Mouse (Mus musculus) ES-Bruce4 (cell line): ENCODE data around the gene Erp29.

ENCODE experiments used
- CTCF ChIP-seq: IDR thresholded peaks from one replicate; pipeline ENCODE4 v1.8.1; 2011; ENCODE audit warnings: low read depth, low read length
- EP300 ChIP-seq: IDR thresholded peaks from 2 replicates; pipeline ENCODE4 v1.6.1; 2011; ENCODE audit warnings: low read depth, low read length; ENCODE audit not compliant: insufficient read depth
- POLR2A ChIP-seq: IDR thresholded peaks from one replicate; pipeline ENCODE4 v1.8.1; 2011; ENCODE audit warnings: low read length; ENCODE audit not compliant: insufficient read depth

DNA sequence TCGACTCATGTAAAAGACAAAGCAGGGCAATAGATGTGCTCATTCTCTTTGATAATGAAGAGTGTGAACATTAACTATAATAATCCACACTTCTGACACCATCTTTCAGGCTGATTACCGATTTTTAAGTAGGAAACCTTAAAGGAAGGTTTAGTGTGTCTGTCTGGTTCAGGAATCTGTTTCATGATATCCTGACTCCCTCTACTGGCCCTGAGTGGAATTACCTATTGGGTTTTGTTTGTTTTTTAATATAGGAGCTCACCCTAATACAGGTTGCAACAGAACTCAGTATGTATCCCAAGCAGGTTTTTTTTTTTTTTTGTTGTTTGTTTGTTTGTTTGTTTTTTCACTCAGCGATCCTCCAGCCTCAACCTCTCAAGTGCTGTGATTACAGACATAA lies 25.4 kb upstream of the Erp29 start:
- no peak for TF ChIP-seq POLR2A
- TF ChIP-seq CTCF: no peak
- TF ChIP-seq EP300: no peak
